Mouse (Mus musculus) mouse embryonic stem cell (cell line): Measurements from ENCODE around the gene Pou2f1.

Experiments used
- in situ Hi-C, 2 experiments: fragments of 300-500 bp; cut with MboI; formaldehyde crosslinking; loops; 1 replicate in 1 of 2; 3 replicates in 1 of 2; pipeline ENCODE4 v1.14.3; 2019 to 2020; ENCODE audit warnings: low sequenced_read_pairs in 2 of 2, low pct_unique_long_range_greater_than_20kb in 1 of 2, mixed read lengths in 1 of 2; ENCODE audit not compliant: unreplicated experiment in 1 of 2

The Pou2f1 gene

DNA sequence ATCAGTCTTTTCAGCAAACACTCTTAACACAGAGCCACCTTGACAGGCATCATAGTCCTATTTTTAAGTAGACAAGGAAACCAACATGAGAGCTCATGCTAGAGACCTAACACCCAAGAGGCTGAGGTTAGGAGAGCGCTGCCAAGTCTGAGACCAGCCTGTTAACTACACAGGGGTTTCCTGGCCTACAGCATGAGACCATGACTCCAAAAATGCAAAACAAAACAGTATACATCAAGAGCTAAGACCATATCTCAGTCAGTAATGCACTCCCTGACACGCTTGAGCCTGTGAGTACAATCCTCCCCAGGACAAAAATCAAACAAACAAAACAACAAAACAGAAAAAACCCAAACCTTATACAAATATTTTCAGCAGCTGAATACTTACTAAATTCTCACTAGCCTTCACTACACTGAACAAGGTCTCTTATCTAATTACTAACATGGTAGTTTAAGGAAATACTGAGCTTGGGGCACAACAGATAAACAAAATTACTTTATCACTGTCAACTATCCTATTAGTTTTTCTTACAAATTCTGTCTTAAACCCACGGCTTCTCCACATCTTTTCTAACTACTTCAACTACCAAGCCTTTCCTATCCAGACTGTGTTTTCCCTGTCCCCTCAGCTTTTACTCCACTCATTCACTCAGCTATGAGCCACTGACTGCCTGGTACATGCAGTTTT, 33.3 kb downstream of the Pou2f1 start:
- in situ Hi-C loops, result no loop called here

DNA sequence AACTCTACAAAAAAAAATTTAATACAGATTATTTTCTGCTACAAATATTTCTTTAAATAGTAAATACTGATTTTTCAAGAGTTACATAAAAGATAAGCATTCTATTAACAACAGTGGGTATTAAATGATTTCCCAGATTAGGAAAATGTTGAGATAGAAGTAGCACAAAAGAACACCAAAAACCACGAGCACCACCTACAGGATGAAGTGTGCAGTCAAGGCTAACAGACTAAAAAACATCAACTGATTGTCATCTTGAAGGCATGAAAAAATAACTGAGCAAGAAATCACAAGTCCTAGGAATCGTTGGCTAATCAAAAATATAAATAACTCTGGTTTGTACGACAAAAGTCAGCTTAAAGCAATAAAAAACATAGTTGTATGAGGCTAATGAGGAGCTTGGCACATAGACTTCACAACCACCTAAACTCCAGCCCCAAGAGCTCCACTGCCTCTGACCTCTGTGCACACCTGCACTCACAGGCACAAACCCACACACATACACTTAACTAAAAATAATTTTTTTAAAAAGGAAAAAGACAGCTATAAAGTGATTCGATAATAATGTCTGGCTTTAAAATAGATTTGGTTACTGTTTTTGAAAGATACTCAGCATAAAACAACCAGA, 35.3 kb downstream of the Pou2f1 start:
- in situ Hi-C loops, result no loop called here

DNA sequence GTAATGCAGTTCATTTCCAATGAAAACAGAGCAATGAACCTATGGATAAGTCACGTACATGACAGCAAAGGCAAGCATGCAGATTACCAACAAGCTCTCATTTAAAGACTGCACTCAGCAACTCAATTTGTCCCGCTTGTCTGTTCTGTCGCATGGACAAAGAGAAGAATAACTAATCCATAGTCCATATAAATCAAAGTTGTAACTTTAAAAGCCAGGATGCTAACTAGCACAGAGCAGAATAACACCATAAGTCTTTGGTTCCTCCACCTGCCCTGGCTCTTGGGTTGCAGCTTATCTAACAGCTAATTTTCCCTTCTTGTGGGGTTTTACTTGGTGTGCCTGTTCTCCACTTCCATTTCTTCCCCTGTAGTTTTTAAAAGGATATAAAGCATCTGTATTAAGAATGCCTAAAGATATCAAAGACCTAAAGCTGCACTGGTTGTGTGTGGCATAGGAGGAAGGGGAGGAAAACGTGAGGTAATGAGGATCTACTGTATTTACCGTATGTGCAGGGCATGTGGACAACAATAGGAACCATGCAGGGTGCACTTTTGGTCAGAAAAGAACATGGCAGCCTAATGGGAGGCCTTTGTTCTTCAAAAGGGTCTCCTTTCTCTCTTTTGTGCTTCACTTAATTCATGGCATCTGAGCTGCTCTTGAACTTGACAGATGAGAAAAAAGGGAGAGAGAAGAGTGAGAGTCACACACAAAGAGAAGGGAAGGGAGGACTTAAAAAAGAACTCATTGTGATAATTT, 36.1 kb downstream of the Pou2f1 start:
- in situ Hi-C loops, result no loop called here

DNA sequence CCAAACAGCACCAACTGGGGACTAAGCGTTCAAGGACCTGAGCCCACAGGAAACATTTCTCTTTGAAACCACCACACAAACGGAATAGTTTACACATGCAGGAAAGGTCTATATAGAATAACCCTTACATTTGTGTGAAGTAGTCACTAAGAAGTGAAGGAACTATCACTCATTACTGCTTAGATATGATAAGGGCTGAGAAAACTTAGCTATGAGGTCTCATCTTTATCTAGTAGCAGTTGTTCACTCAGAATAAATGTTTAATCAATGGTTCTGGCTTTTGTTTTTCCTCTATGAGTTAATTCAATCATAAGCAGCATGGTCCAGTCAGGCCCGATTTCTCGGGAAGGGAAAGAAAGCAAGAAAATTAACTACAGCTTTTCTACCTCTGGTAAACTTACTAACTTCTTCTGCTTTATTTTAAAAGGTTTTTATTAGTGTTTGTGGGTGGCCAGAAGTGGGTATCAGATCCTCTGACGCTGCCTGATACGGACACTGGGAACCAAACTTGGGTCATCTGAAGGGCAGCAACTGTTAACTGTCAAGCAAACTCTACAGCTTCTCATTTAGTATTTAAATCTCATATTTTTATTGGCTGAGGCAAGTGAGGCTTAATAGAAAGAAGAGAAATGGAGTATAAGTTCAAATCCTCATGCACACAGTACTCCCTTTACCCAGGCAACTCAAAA, 40.7 kb downstream of the Pou2f1 start:
- in situ Hi-C loops, result no loop called here

DNA sequence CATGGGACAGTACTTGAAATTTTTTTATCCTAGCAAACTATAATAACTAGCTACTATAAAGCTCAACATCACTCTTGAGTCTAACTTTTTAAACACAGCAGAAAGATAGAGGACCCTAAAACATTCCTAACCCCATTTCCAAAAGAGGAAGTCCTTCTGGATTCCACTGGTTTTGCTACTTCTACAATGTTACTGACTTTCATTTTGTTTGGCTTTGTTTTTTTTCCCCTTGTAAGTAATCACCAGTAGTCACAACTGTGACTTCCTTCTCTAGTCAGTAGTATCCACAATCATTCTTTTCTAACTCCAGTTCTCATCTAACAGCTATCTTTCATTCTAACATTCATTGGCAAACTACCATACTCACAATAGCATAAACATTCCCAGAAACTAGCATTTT, 44.3 kb downstream of the Pou2f1 start:
- in situ Hi-C loops, result no loop called here

DNA sequence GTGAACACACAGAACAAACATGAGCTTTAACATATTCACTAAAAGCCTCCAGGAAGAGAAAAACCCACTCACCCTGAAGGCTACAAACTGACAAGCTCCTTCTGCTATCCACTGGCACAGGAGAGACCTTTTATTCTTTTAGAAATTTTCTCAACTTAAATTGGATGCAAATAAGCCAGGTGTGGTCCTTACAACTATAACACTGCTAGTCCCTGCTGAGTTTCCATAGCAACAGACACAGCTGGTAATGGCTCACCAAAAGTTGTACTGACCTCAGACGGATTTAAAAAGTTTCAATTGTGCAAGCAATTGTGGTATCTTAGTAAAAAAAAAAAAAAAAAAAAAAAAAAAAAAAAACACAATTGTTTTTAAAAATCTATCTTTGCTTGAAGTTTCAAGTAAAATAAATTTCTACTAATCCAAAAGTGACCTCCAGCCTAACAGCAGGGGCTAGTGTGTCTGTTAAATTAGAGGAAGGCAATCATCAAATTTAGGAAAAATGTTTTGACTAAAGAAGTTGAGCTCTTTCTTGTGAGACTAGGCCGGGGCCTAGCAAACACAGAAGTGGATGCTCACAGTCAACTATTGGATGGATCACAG, 54.2 kb downstream of the Pou2f1 start:
- in situ Hi-C loops, result no loop called here

DNA sequence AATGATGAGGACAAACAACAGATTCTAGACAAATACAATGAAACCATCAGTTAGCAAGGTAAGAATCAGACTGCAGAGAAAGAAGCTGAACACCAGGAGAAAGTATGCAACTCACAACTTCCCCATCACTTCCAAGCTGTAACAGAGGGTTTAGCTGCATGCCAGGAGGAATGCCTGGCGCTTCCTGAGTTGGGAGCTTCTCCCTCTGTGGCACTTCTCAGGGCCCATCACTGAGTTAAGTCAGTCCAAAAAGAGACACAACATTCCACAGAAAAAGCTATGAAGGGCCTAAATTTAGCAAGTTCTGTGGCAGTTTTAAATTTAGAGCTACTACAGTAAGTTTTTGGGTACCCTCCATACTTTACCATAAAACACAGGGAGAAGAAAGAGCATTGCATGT, 59.2 kb downstream of the Pou2f1 start:
- in situ Hi-C loops, result no loop called here

DNA sequence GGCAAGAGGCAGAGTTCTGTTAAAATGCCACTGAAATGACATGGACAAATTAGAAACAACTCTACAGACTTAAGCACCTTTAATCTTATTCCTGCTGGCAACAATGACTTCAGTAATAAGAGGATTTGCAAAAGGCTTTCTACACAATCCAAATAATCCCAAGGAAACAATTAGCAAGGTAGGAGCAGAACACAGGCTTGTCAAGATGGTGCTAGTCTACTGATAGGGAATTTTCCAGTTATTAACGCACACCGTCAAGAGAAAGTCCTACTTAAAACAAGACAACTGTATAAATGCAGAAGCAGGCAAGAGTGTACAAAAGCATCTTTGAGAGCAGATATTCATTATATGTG, 67.0 kb downstream of the Pou2f1 start:
- in situ Hi-C loops, result no loop called here

DNA sequence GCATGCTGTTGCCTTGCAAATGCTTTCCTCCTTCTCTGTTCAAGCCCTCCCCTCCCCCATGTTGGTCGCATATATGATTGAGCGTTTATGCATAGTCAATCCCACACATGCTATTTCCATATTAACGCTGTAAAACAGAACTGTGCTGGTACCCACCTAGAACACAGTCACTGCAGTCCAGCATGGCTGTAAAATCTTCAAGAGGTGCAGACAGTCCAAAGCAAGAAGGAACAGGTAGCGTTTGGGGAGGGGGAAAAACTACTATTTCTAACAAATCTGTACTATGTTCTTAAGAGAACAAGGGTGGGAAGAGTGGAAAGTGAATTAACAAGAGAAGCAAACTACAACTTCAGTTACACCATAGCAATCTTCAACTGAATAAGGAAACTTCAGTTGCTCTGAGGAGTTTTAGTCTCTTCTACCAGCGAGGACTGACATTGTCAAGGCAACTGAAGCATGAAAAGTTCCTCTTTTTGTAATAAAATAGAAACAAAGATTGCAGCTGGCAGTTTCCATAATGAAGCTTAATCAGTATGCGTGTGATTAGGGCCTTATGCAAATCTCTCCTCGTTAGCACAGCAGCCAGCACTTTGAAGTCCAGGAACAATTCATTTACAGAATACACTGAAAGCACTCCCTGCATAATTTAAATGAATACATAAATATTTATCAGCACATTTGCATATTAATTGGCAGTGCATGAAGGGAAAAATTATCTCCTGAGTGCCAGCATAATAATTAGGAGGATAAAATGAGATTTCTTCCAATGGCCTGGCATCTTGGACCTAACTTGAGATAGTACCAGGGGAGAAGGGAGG, 67.6 kb downstream of the Pou2f1 start:
- in situ Hi-C loops, result no loop called here

DNA sequence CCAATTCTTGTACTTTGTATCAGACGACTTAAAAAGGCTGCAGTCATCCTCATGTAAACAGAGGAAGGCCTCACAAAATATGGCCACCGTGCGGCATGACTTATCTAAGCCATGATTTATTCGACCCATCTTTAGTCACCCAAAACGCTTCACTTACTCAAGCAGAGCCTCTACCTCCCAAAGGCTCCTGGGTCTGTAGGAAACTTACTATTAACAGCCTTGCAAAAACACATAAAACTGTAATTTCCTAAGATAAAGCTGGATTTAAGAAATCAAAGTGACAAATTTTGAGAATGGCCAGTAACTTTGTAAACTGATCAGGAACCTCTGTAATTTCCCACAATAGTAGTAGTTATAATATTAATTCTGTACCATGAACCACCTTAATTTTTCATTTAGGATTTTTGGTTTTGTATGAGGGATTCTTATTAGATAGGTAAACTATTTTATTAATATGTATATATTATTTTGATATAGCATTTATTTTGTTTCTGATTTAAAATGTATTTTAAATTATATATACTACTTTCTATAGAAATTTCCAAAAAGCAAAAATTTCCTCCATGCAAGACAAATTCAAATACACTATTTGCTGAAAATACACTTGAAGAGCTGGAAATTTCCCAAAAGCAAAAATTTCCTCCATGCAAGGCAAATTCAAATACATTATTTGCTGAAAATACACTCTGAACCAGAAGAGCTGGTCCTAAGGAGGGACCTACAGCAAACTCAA, 68.4 kb downstream of the Pou2f1 start:
- in situ Hi-C loops, result no loop called here

DNA sequence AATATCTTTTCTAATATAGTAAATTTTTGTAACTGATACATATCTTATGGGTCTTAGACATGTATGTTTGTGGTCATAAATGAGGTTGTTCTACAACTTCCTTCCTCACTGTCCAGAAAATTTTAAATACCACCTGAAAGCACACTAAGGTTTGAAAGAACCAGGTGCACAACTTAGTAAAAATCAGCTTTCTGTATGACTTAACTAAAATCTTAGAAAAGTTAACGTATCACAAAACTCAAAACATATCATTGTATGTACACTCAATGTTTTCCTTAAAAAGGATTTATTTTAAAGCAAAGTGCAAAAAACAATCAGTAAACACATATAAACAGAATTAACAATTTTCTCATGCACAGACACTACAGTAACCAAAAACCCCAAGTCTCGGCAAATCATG, 69.6 kb downstream of the Pou2f1 start:
- in situ Hi-C loops, result no loop called here

DNA sequence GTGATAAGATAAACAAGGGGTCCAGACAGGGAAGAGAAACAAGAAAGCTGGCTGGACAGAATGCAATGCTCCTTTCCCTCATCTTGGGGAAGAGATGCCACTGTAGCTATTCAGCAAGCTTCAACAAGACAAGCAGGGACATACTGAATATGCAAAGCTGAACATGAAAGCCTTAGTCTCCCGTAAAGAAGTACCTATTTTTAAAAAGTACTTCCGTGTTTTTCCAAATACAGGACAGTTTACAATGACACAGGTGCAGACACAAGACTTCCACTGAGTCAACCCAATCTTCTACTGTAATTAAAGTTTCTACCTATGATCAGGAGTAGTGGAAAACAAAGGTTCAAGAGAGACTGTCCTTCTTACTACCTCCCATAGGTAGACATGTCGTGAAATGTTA, 72.0 kb downstream of the Pou2f1 start:
- in situ Hi-C loops, result no loop called here

DNA sequence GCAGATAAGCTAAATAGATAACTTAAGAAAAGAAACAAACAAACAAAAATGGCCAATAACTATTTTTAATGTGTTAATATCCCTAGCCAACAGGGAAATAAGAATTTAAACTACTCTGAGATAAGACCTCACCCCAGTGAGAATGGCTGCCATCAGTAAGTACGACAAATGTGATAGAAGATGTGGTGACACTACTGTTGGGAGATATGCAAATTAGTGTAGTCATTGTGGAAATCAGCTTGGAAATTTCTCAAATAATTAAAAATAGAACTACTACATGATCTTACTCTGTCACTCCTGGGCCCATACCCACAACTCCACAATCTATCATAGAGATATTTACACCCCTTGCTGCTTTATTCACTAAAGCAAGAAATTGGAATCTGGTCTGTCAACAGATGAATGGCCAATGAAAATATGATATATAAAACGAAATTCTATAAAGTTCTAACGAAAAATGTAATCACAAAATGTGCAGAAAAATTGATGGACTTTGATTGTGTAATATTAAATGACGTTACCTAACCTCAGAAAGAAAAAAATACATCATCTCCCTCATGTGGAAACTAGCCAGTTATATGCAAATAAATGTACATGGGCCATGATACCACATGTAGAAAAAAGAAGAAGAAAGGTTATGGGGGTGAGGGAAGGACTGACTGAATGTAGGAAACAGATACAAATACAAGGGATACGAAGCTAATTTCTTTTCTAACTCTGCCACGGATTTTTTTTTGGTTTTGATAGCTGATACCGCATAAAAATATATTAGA, 74.8 kb downstream of the Pou2f1 start:
- in situ Hi-C loops, result no loop called here

DNA sequence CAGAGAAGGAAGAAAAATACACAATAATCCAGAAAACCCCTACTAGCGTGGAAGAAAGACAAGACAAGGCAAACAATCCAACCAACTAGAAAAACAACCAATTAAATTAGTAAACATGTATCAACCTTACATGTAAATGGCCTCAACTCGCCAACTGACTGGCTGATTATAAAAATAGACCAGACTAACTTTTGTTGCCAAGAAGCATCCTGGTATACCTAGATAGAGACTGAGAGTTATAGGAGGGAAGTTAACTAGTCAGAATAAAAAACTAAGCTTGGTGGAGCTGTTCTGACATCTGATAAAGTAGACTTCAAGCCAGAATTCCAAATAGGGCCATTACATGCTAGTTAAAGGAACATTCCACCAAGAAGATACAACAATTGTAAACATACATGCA, 77.3 kb downstream of the Pou2f1 start:
- in situ Hi-C loops, result no loop called here

DNA sequence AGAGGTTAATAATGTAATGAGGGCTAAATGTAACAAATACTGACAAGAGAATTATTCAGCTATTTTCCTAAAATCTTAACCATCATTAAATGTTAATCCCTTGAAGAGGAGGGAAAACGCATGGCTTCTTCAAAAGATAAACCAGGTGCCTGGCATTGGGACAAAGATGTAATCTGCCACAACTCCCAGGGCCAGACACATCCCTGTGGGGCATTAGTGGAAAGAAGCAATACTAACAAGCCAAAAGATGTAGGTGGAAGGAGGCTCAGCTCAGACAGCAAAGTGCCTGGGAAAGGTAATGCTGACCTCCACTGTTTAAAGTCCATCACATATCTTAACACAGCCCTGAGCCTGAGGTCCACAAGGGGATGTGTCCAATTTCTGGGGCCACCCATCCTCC, 80.0 kb downstream of the Pou2f1 start:
- in situ Hi-C loops, result no loop called here

DNA sequence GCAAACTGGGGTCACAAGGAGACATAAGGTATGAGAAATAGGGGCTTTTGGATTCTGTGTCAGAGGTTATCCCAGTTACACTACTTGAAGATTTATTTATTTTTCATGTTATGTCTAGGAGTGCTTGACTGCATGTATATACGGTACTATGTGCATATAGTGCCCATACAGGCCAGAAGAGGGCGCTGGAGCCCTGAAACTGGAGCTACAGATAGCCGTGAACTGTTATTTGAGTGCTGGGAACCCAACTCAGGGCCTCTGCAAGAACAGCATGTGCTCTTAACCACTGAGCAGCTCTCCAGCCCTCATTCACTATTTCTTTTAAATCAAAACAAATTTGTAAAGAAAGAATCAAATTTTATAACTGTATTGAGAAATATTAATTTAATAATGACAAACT, 81.5 kb downstream of the Pou2f1 start:
- in situ Hi-C loops, result no loop called here

DNA sequence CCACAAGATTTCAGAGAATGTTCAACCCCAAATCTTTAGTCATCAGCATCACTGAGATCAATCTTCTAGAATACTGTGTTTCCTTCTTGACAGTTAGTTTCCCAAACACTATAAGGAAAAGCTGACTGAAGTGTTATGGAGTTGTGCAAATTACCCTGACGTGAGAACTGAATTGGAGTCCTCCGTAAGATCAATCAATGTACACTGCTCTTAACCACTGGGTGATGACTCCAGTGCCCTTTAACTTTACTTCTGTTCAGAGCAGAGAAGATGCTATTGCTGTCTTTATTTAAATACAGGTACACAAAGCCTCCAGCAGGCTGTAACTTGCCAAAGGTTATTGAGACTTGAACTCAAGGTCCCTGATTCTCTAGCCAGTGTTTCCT, 88.1 kb downstream of the Pou2f1 start:
- in situ Hi-C loops, result no loop called here
